Mouse (Mus musculus): ENCODE measurements around the gene Bahcc1. TPM values are rescaled to one million over a fixed set of nuclear protein-coding genes. Genes with fewer than 3 reads are reported as not detected.

Gene Bahcc1
- 4.2 TPM in 2 replicates for polyA plus RNA-seq (2015; fragmentation: Nextera tagmentation; extraction: Ambion mirVana)

DNA sequence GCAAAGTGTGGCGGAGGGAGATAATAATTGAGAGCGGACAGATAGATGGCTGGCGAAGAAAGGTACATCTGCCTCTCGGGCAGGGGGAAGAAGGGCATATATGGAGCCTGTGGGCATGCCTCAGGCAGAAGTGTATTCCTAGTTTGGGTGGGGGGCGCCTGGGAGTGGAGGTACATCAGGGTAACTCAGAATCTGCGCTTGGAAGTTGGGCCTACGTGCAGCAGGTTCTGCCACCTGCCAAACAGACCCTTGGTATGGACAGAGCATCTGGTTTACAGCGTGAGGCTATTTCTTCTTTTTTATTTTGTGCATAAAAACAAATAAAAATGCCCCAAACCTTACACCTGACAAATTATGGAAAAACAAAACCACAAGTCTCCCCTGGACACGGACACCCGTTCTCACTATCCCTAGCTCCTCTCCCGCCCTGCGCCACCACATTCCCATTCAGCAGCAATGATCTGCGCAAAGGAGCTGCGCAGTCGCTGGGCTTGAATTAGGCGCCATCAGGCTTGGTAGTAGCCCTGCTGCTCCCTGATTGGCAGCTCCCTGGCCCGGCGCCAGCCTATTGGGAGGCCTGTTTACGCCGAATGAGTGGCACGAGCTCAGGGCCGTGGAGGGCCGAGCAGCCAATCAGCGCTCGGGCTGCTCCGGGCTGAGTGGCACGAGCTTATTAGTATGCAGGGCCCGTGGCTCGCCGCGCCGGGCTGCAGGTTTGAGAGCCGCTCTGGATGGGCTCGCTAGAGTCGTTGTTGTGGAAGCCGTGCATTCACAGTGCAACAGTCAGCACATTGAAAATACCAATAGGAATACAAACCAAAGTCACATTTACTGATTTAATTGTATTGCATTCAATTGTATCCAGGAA lies at the start of gene Bahcc1:
Gene Bahcc1, plus strand, starts transcription at position 718 of the 868 bp plus-strand sequence.

Small RNA genes lying within 50 kb of the gene (microRNA-seq; reads per million reads assigned to microRNA genes)
- gene Gm47297 (ENCODE audit: borderline replicate concordance, insufficient number of aligned reads), result not detected

Other genes with a start within 250 kb of the Bahcc1 start
- 10.5 and 13.2 TPM in 2 replicates for gene Aatk, start 185.8 kb upstream of the Bahcc1 start, polyA plus RNA-seq (2015; fragmentation: Nextera tagmentation; extraction: Ambion mirVana)
- 30.1 and 82.0 TPM in 2 replicates for gene Cep131, start 146.1 kb upstream of the Bahcc1 start, polyA plus RNA-seq (2015; fragmentation: Nextera tagmentation; extraction: Ambion mirVana)
- 8.6 and 11.1 TPM in 2 replicates for gene Tepsin, start 134.2 kb upstream of the Bahcc1 start, polyA plus RNA-seq (2015; fragmentation: Nextera tagmentation; extraction: Ambion mirVana)
- gene Ndufaf8, start 134.0 kb upstream of the Bahcc1 start, polyA plus RNA-seq (2015; fragmentation: Nextera tagmentation; extraction: Ambion mirVana), result 156 and 201 TPM in 2 replicates
- 59.8 and 79.3 TPM in 2 replicates for gene Slc38a10, start 81.6 kb upstream of the Bahcc1 start, polyA plus RNA-seq (2015; fragmentation: Nextera tagmentation; extraction: Ambion mirVana)
- 924 and 1,111 TPM in 2 replicates for gene Actg1, start 115.6 kb downstream of the Bahcc1 start, polyA plus RNA-seq (2015; fragmentation: Nextera tagmentation; extraction: Ambion mirVana)
- 0.49 and 0.69 TPM in 2 replicates for gene Fscn2, start 128.6 kb downstream of the Bahcc1 start, polyA plus RNA-seq (2015; fragmentation: Nextera tagmentation; extraction: Ambion mirVana)
- 15.2 and 21.4 TPM in 2 replicates for gene Faap100, start 145.8 kb downstream of the Bahcc1 start, polyA plus RNA-seq (2015; fragmentation: Nextera tagmentation; extraction: Ambion mirVana)
- 20.4 and 26.7 TPM in 2 replicates for gene Nploc4, start 204.8 kb downstream of the Bahcc1 start, polyA plus RNA-seq (2015; fragmentation: Nextera tagmentation; extraction: Ambion mirVana)
- not detected in 2 replicates for gene Tspan10, start 209.7 kb downstream of the Bahcc1 start, polyA plus RNA-seq (2015; fragmentation: Nextera tagmentation; extraction: Ambion mirVana)
- not detected in 2 replicates for gene Pde6g, start 220.6 kb downstream of the Bahcc1 start, polyA plus RNA-seq (2015; fragmentation: Nextera tagmentation; extraction: Ambion mirVana)
- gene Oxld1, start 225.1 kb downstream of the Bahcc1 start, polyA plus RNA-seq (2015; fragmentation: Nextera tagmentation; extraction: Ambion mirVana), result 54.3 and 83.5 TPM in 2 replicates
- gene Ccdc137, start 225.2 kb downstream of the Bahcc1 start, polyA plus RNA-seq (2015; fragmentation: Nextera tagmentation; extraction: Ambion mirVana), result 17.7 and 21.3 TPM in 2 replicates
- gene Arl16, start 234.7 kb downstream of the Bahcc1 start, polyA plus RNA-seq (2015; fragmentation: Nextera tagmentation; extraction: Ambion mirVana), result 38.6 and 47.5 TPM in 2 replicates

All from adrenal gland, postnatal 0 days (tissue).